Mouse (Mus musculus): ENCODE results near the gene Nxpe3.

Gene Nxpe3

GRCm38 (mm10) chr16:55894893-55895650, at the start of gene Nxpe3:
Nxpe3 (minus strand) TSS chr16:55895285.
- DNase-seq (ENCODE audit: extremely low read depth, low read depth), result peak; percentile 65

- no peak for DNase-seq (ENCODE audit: extremely low read depth, low read depth)
These were observed 45.7 kb upstream of the Nxpe3 start for GRCm38 (mm10) chr16:55940781-55941180.

DNA sequence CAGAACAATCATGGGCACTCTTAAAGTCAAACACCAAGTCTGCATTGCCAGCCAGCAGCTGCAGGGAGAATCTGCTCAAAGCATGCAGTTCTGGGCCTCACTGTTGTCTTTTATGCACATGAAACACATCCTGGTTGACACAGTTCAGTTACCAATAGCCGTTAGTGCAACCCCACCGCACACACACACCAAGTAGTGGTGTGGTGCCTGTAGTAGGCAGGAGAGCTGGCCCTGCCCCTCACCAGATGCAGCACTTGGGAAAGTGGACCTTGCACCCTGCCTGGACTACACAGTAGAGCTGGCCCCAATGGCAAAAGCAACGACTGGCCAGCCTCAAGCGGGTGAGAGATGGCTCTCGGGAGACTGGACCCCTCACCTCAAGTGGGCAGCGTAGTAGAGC, 44.6 kb upstream of the Nxpe3 start:
- no peak for DNase-seq (ENCODE audit: extremely low read depth, low read depth)

DNA sequence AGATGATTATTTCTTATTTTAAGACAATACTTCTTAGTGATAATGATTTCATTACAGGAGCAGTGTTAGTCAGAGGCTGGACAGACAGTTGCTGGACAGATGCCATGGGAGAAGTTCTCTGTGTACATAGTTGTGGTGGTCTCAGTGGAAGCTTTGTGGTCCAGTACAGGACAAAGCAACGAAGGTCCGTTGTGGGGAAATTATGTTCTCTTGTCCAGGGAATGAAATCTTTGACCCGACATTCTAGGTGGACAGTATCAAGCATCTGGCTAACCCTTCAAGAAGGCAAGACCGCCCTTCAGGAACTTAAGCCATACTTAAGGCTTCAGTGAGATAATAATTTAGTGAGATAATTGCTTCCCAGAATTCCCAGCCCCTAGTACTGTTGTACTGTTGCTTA, 43.7 kb upstream of the Nxpe3 start:
- no peak for DNase-seq (ENCODE audit: extremely low read depth, low read depth)

DNA sequence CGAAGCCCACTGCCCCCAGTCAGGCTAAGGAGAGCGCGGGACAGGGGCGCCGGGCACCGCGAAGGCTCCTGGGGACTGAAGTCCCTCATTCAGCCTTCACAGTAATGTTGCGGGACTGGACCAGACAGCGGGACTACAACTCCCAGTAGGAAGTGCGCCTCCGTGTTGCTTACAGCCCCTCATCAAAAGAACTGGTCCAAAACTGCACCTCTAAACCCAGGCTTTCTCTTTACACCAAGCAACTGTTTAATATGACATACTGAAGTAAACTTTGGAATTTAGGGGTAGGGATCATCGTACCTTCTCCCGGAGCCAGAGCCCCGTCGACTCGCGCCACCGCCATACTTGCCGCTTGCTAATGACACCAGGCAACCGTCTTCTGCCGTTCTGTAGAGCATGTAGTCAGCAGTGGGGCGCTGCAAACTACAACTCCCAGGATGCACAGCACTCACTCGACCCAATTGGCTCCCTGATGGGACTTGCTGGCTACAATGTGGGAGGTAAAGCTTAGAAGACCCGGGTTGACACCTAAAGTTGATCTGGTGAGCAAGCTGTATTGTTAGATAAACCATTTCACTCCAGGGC, 39.5 kb upstream of the Nxpe3 start, which contains the start of gene Cep97:
Cep97 (minus strand) TSS at position 403 of the 585 bp plus-strand sequence.
- peak; percentile 94 for DNase-seq (ENCODE audit: extremely low read depth, low read depth)

GRCm38 (mm10) chr16:55933681-55934343, 38.7 kb upstream of the Nxpe3 start:
- DNase-seq (ENCODE audit: extremely low read depth, low read depth), result peak; percentile 28

- DNase-seq (ENCODE audit: extremely low read depth, low read depth), result no peak
These were observed 28.9 kb upstream of the Nxpe3 start for GRCm38 (mm10) chr16:55924010-55924409.

- no peak for DNase-seq (ENCODE audit: extremely low read depth, low read depth)
These were observed 27.0 kb upstream of the Nxpe3 start for GRCm38 (mm10) chr16:55922079-55922478.

GRCm38 (mm10) chr16:55914716-55915115, 19.6 kb upstream of the Nxpe3 start:
- DNase-seq (ENCODE audit: extremely low read depth, low read depth), result no peak

DNA sequence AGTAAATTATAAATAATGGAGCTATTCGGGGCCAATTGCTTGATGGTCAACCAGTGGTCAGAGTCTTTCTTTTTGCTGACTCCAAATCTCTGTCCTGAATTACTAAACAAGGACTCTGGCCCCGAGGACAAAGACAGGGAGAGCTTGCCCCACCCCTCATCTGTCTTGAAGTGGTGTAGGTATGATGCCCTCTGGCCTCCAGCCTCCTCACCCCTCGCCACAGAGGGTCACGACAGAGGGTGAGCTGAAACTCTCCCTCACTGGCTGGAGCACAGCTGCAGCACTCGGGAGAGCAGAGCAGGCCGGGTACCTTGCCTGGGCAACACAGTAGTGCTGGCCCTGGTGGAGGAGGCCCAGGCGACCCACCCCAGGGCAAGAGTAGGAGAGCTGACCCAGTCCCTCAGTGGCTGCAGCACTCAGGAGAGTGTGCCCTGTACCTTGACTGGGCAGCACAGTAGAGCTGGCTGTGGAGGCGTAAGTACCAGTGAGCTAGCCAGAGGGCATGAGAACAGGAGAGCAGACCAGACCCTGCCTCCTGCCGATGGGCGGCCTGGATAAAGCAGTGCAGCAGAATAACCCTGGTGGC, 15.2 kb upstream of the Nxpe3 start:
- DNase-seq (ENCODE audit: extremely low read depth, low read depth), result no peak

GRCm38 (mm10) chr16:55906928-55907679, 12.0 kb upstream of the Nxpe3 start:
- DNase-seq (ENCODE audit: extremely low read depth, low read depth), result no peak

DNA sequence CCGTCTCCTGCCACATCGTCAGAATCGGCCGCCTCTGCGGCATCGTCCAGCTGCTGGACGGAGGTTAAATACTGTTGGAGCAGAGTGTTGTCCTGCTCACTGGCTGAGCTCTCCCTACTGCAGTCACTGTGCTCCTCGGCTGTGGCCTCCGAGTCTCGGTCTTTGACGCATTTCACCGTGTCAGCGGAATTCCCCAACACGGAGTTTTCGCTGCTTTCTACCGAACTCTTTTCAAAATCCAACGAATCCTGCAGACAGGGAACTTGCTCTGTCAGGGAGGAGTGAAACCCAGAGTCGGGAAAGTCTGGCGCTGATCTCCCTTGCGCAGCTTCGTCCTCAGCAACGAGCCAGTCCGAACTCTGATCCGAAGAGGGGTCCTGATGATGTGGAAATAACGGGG, 10.3 kb upstream of the Nxpe3 start:
- DNase-seq (ENCODE audit: extremely low read depth, low read depth), result no peak

- no peak for DNase-seq (ENCODE audit: extremely low read depth, low read depth)
These were observed 7.0 kb upstream of the Nxpe3 start for GRCm38 (mm10) chr16:55901839-55902756.

GRCm38 (mm10) chr16:55898385-55899002, 3.4 kb upstream of the Nxpe3 start:
- no peak for DNase-seq (ENCODE audit: extremely low read depth, low read depth)

DNA sequence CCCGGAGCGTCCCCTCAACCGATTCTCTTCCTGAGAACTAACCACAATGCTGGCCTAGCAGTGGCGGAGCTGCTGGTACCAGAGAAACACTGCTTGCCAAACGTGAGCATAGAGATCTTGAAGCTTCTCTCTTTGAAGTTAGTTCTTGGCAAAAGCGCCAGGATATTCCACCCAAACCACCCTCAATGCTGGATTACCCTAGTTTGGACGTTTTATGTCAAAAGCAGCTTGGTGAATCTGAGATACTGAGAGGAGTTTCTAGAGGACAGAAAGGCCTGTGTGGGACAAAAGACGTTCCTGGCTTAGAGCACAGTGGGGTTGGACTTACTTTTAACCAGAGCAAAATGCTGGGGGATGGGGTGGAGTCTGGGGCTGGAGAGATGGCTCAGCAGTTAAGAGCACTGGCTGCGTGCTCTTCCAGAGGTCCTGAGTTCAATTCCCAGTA, 588 bp upstream of the Nxpe3 start:
- peak; percentile 64 for DNase-seq (ENCODE audit: extremely low read depth, low read depth)

- peak; percentile 43 for DNase-seq (ENCODE audit: extremely low read depth, low read depth)
These were observed 571 bp downstream of the Nxpe3 start for GRCm38 (mm10) chr16:55894536-55894892.

DNA sequence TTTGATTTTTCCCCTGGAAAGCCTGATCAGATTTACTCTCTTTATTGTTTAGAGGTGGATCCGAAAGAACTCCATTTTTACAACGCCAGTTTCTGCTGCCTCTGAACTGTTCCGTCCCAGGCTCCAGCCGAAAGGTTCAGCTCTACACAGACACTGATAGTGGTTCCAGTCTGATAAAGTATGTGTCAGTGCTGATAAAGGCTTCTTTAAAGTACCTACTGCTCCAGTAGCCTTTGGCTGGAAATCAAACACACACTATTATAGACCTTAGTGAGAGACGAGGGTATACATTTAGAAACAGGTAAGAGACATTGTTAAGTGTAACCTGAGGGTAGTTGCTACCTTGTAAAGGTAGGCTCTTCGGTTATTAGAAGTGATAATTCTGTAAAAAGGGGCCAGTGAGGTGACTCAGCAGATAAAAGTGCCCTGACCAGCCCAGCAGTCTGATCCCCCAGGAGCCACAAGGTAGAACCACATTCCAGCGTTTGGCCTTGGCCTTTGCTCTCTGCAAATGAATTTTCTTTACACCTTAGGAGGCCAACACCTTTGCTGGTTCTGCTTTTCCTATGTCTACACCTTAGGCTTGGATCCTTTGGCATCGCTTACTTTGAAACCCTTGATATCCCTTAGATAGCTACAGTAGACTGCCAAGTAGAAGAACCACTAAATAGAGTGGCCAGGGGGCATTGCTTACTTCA, 1.5 kb downstream of the Nxpe3 start:
- no peak for DNase-seq (ENCODE audit: extremely low read depth, low read depth)

GRCm38 (mm10) chr16:55892484-55892883, 2.6 kb downstream of the Nxpe3 start:
- DNase-seq (ENCODE audit: extremely low read depth, low read depth), result peak; percentile 69

DNA sequence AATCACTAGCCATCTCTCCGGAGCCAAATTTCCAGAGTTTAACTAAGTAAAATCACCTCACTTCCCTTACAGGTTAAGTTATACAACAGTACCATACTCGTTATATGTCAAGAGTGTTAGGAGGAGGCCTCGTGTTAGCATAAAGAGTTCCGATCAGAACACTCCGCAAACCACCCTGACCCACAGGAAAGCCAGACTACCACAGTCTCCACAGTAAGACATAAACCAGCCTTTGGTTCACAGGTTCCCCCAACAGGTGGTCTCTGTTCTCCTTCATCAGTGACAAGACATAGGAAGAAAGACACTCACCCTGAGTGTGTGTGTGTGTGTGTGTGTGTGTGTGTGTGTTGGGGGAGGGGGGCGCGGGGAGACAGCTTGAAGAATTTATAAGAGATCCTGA, 3.7 kb downstream of the Nxpe3 start:
- DNase-seq (ENCODE audit: extremely low read depth, low read depth), result no peak

All from MEL-GATA-1-ER (cell line).